Mouse (Mus musculus) kidney, adult 2 months (tissue): ENCODE measurements around the gene Zfp219. TPM values are rescaled to one million over a fixed set of nuclear protein-coding genes. Genes with fewer than 3 reads are reported as not detected.

Experiments used
- DNase-seq: peaks from one replicate; pipeline ENCODE4 v3.0.0; 2021
- H3K27ac ChIP-seq: fragments of 200-500 bp; 2 replicates; pipeline ENCODE4 v1.5.1; 2012; ENCODE audit warnings: low read depth, low read length, control low read depth, inconsistent platforms; ENCODE audit not compliant: insufficient read depth
- H3K27me3 ChIP-seq: fragments of 200-500 bp; replicated peaks from 2 replicates; pipeline ENCODE4 v1.6.1; 2012; ENCODE audit warnings: mild to moderate bottlenecking, moderate library complexity, low read length, inconsistent platforms; ENCODE audit not compliant: control insufficient read depth, insufficient read depth
- H3K36me3 ChIP-seq: fragments of 200-500 bp; 2 replicates; pipeline ENCODE4 v1.6.1; 2012; ENCODE audit warnings: mild to moderate bottlenecking, moderate library complexity, low read length, inconsistent platforms; ENCODE audit not compliant: control insufficient read depth, insufficient read depth
- H3K4me1 ChIP-seq: fragments of 200-500 bp; 2 replicates; pipeline ENCODE4 v1.6.1; 2011; ENCODE audit warnings: low read length; ENCODE audit not compliant: control insufficient read depth, insufficient read depth
- H3K4me3 ChIP-seq: fragments of 200-500 bp; 2 replicates; pipeline ENCODE4 v1.5.1; 2011; ENCODE audit warnings: mild to moderate bottlenecking, low read depth, low read length, control low read depth; ENCODE audit not compliant: insufficient read depth
- CTCF ChIP-seq: fragments of 200-500 bp; conservative IDR thresholded peaks from 2 replicates; pipeline ENCODE4 v1.5.1; 2011; ENCODE audit warnings: low read depth, mild to moderate bottlenecking, control low read depth, low read length, moderate library complexity, mixed read lengths; ENCODE audit not compliant: insufficient read depth, insufficient read length
- POLR2A ChIP-seq: fragments of 200-500 bp; IDR thresholded peaks from one replicate; pipeline ENCODE4 v1.6.1; 2011; ENCODE audit warnings: low read depth, low read length, control low read depth
- WGBS: fragments of 180-500 bp; shearing (Covaris S2); methylation state at CpG from one replicate; pipeline ENCODE4 v1.1.7; 2018; 5-methylcytosine and 5-hydroxymethylcytosine counted together
- polyA plus RNA-seq: library from polyadenylated mRNA; depleted of rRNA; stranded (reverse); fragments of >200 nt; gene quantifications from 2 replicates; pipeline ENCODE4 v1.2.3, GENCODE M21; 2012

Zfp219 gene
- polyA plus RNA-seq, 1 experiment: 43.2 TPM

GRCm38 (mm10) chr14:51987177-51987576 is 33.4 kb downstream of the Zfp219 start:
- Histone ChIP-seq H3K36me3 (no peaks in the 10 kb centered on the region), H3K27me3 (no peaks in the 10 kb centered on the region), H3K27ac (no peak overlapping the region), H3K4me3 (no peak overlapping the region), H3K4me1 (no peaks in the 10 kb centered on the region)
- TF ChIP-seq POLR2A: no peak
- TF ChIP-seq CTCF: no peak
- DNase-seq: no peak
- 96% methylated on average over 6 of the region's 6 CpGs for WGBS

- peak overlapping the region; percentile 66 for H3K27ac ChIP-seq
- TF ChIP-seq POLR2A: no peak
- no peak for TF ChIP-seq CTCF
- H3K4me1 ChIP-seq: no peaks in the 10 kb centered on the region
- no peaks in the 10 kb centered on the region for H3K27me3 ChIP-seq
- no peaks in the 10 kb centered on the region for H3K36me3 ChIP-seq
- peak overlapping the region; percentile 80 for H3K4me3 ChIP-seq
- DNase-seq: no peak
- 41% methylated on average over 7 of the region's 7 CpGs for WGBS
Measured at GRCm38 (mm10) chr14:51986153-51986505, 34.4 kb downstream of the Zfp219 start.

- no peaks in the 10 kb centered on the region for H3K36me3 ChIP-seq
- no peaks in the 10 kb centered on the region for H3K4me1 ChIP-seq
- peak overlapping the region; percentile 66 for H3K27ac ChIP-seq
- DNase-seq: peak; percentile 77
- TF ChIP-seq CTCF (no peak), POLR2A (peak; percentile 13)
- no peaks in the 10 kb centered on the region for H3K27me3 ChIP-seq
- peak overlapping the region; percentile 80 for H3K4me3 ChIP-seq
- WGBS: 9% methylated on average over 27 of the region's 27 CpGs
Measured at GRCm38 (mm10) chr14:51985301-51986152, 35.0 kb downstream of the Zfp219 start.

DNA sequence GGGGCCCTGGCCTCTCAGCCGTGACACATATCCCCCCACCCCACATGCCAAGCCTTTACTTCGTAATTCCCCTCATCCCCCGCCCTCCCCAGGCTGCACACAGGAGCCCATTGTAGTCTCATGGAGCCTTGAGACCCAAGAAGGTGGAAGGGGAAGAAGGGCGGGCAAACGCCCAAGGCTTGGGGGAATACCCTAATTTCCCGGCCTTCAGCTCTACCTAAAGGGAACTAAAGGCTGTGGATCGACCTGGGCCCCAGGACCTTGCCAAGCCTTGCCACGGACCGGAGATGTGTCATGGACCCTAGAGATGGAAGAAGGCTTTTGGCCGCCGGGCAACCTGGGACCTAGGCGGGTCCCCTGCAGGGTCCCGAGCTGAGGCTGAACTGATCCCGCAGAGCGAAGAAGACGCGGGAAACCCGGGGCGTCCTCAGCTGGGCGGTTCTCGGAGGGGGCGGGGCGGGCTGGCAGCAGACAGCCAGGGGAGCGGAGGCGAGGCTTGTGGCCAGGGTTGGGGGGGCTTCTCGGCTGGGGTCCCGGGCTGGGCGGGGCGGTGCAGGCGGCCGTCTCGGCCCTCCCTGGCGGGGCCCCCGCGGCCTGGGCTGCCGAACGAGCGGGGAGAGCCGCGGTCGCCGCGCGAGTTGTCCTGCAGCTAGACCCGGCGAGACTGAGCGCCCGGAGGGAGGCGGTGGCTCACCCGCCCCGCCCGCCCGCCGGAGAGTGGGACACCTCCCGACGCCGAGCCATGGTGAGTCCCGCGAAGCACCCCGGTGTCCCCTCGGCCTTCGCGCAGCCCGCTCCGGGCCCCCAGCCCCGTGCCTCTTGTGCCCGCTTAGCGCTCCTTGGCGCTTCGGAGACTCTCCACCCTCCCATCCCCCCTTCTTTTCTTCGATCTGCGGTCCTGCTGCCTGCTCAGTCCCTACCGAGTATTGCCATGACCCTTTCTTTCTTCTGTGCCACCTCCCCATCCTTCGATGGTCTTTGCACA is 36.0 kb downstream of the Zfp219 start, which contains the start of gene Arhgef40:
TSS of gene Arhgef40 (plus strand) at position 473 of the 985 bp plus-strand sequence.
- 1% methylated on average over 72 of the region's 74 CpGs for WGBS
- H3K36me3 ChIP-seq: no peaks in the 10 kb centered on the region
- H3K27me3 ChIP-seq: no peaks in the 10 kb centered on the region
- TF ChIP-seq CTCF (no peak), POLR2A (no peak)
- H3K27ac ChIP-seq: peak within 1 kb of the TSS; percentile 66
- DNase-seq: peak; percentile 83
- H3K4me1 ChIP-seq: no peaks in the 10 kb centered on the region
- peak within 1 kb of the TSS; percentile 80 for H3K4me3 ChIP-seq

GRCm38 (mm10) chr14:51983855-51984246 is 36.7 kb downstream of the Zfp219 start:
- Histone ChIP-seq H3K4me1 (no peaks in the 10 kb centered on the region), H3K27ac (no peak overlapping the region), H3K27me3 (no peaks in the 10 kb centered on the region), H3K4me3 (0 out of 2 replicates have a peak overlapping the region, but pooled peaks have one; percentile 80), H3K36me3 (no peaks in the 10 kb centered on the region)
- DNase-seq: no peak
- TF ChIP-seq POLR2A: no peak
- TF ChIP-seq CTCF: no peak
- WGBS: 62% methylated on average over 10 of the region's 10 CpGs

- Histone ChIP-seq H3K27ac (no peak overlapping the region), H3K36me3 (no peaks in the 10 kb centered on the region), H3K4me3 (no peak overlapping the region), H3K27me3 (no peaks in the 10 kb centered on the region), H3K4me1 (no peaks in the 10 kb centered on the region)
- DNase-seq: no peak
- TF ChIP-seq CTCF: no peak
- TF ChIP-seq POLR2A: no peak
- 67% methylated on average over 4 of the region's 4 CpGs for WGBS
Measured at GRCm38 (mm10) chr14:51983251-51983650, 37.3 kb downstream of the Zfp219 start.

DNA sequence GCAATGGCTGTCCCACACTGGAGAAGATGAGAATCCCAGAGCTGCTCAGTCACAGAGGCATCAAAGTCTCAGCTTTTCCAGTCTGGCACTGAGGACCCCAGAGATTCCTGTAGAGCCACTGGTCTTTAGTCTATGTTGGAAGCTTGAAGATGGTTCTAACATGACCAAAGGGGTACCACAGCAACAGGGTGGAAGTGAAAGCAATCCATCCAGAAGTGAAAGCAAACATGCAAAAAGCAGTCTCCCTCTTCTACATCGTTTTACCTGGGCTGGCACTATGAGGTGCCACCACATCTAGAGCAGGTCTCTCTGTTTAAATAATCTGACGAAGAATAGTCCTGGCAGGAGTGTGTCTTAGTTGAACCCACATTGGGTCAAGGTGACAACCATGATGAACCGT is 41.3 kb downstream of the Zfp219 start:
- no peaks in the 10 kb centered on the region for H3K27me3 ChIP-seq
- H3K4me3 ChIP-seq: no peak overlapping the region
- H3K4me1 ChIP-seq: no peaks in the 10 kb centered on the region
- H3K27ac ChIP-seq: no peak overlapping the region
- no peaks in the 10 kb centered on the region for H3K36me3 ChIP-seq
- no peak for TF ChIP-seq POLR2A
- no peak for TF ChIP-seq CTCF
- no peak for DNase-seq
- 88% methylated on average over 3 of the region's 3 CpGs for WGBS
